Mouse (Mus musculus): ENCODE results near the gene Sorbs1.
A peak's percentile ranks its signal among the peaks of the same experiment; 100 is the strongest.

The Sorbs1 gene

DNA sequence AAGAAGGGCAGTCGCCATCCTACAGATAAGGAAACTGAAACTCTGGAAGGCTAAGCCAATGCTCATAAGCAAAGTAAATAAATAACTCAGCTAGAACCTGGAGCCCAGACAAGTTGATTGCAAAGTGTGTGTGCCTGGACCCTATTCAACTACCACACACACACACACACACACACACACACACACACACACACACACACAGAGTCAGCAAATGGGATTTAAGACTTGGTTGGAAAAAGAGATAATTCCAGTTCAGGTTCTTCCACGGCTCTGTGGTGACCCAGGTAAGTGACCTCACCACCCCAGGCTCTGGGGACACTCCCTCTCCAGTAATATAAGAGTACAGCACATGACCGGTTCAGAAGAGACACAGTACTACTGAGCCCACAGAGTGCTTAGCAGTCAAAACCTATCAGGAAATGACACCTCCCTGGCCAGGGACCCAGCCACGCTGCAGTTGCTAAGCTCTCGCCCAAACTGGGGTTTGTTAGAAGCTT is 36.1 kb downstream of the Sorbs1 start:
- peak; percentile 48 to 64 for DNase-seq

DNA sequence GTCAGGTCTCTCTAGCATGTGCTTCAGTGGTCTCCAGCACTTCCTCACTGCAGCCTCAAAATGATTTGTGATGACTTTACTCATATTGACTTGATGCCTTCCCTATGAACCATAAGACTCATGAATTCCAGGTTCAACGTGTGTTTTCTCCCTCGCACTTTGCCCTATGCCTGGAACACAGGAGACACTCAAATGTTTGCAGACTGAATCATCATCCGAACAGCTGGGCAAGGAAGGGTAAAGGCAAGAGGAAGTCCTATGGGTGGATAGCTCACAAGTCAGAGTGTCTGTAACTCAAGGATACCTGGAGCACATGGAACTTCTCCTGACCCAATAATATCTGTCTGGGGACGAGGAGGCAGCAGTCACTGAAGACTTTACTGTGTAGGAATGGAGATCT is 37.1 kb downstream of the Sorbs1 start:
- no peak for DNase-seq

DNA sequence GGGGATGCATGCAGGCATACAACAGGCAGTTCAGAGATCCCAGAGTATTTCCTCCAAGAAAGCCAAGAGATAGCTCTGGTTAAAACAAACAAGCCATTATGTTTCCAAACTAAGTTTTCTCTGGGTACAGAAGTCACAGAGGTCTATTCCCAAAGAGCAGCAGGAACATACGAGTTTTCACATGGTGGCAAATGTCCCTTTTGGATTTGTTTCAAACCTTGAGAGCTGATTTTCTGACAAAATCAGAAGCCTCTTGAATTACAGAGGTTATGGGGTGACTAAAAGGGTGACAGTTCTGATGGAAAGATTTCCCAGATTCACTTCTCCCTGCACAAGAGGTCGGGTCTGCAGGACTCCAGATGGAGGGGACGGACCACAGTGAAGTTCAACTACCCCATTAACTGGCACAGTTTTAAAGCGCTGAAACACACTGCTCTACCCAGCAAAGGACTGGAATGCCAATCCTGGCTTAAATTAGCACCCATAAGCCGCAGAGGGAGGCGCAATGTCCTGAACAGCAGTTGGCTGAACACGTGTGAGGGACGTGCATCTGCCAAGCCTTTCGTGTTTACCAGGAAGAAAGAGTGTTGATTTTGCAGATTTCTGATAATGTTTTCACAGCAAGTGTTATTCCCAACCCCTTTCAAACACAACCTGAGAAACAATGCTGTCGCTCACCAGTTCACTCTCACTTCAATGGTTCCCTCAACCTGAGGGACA is 41.9 kb downstream of the Sorbs1 start:
- no peak for DNase-seq

DNA sequence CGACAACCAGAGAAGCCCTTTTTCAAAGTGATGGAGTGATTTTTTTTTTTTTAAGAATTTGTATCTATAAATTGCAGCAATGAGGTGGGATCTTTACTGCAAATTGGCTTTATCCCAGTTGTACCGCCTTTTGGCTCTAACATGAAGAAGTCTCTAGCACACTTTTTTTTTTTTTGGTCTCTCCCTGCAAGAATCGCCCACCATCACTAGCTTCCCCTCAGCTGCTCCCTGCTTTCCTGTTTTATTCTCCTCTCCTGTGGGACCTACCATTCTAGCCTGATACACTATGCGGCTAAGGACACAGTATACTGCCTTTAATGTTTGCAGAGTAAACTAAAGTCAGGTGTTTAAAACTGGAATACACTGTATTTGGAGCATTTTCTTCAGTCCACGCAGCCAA is 43.8 kb downstream of the Sorbs1 start:
- no peak for DNase-seq

DNA sequence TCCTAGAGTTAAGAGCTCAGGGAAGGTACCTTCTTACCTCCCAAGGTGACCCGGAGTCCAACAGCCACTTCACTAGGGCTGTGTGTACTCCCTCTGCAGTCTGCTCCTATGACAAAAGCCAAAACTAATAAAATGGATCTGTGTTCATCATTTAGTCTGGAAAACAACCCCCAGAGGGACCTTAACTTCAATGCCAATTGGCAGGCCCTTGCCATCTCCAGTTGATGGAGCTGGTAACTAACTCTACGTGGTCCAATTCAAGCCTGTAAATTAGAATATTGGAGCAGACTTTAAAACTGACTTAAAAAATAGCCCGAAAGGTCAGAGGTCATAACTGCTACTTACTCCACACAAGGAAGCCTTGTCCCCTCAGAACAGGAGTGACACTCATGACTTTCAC is 45.3 kb downstream of the Sorbs1 start:
- no peak for DNase-seq

DNA sequence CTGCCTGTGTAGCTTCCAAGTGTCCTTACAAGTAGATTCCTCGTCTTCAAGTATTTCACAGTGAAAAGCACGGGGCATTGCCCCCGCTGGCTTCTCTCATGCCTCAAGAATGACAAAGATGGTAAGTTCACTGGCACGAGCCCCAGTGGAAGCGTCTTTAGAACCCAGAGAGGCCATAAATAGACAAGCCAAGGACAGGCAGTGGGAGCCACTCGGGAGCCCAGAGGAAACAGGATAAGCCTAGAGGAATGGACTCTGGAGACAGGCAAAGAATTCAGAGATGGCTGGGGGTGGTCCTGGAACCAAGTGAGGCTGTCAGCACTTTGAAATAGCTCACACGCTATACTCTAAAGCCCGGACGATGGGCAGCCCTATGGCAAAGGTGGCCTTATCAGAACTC is 45.8 kb downstream of the Sorbs1 start:
- no peak for DNase-seq

DNA sequence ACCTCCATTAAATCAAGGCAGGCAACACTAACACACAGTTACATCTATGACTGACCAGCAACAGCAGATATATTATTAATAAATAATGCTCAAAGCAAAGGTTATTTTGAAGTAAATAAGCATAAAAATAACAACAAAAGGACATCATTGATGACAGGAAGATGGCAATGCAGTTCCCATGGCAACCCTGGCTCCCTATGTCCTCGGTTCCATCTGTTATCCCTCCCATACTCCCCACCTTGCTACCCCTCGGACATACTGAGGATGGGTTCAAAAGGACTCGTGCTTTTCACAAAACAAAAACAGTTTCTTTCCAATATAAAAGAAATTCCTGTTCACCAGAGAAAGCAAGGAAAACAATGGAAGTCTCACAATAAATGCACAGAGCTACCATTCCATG is 48.2 kb downstream of the Sorbs1 start:
- no peak for DNase-seq

DNA sequence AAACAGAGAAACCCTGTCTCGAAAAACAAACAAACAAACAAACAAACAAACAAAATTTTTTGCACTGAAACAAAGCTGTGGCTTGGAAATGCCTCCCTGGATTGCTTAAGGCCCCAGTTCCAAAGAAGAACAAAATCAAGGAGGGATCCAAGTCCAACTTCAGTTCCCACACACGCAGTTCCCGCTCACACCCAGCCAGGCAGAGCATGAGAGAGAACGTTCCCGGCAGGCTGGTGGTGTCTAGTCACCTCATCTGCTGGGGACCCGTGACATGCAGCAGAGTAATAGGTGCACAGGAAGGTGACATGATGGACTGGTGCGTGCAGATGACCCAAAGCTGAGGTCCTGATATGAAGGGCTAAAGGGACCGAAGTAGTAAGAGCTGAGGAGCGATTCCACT is 49.2 kb downstream of the Sorbs1 start:
- peak in 1 of 2 experiments; percentile 20 for DNase-seq

DNA sequence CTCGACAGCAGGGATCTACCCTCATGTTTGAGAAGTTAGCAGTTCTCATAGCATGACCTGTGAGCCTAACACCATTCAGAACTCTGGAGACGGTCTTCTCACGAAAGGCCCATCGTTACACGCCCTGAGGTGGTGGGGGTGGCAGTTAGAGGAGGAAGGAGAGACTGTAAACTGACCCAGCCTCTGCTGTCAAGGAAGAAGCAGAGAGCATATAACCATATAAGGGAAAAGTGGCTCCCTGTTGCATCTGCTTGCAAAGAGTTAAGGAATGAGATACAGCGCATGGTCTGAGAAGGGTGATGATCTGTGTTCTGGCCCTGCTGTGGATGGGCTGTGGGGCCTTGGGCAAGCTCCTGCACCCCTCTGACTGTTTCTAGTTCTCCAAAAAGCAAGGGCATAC is 50.7 kb downstream of the Sorbs1 start:
- DNase-seq: no peak

DNA sequence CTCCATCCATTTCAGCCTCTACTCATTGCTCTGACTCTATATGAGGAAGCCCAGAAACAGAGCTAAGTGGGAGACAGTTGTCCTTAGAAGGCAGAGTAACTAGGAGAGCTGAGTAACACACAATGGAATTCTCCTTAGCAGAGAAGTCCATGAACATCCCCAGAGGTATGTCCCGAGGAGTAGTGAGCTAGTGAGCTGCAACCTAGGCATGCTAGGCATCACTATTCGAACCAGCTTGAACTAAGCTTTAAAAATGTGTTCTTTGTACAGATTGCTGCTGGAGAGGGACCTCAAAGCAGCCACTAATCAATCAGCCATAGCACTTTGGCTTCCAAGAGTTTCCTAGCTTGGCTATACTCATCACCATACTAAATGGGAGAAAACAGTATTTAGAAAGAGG is 51.1 kb downstream of the Sorbs1 start:
- no peak for DNase-seq

DNA sequence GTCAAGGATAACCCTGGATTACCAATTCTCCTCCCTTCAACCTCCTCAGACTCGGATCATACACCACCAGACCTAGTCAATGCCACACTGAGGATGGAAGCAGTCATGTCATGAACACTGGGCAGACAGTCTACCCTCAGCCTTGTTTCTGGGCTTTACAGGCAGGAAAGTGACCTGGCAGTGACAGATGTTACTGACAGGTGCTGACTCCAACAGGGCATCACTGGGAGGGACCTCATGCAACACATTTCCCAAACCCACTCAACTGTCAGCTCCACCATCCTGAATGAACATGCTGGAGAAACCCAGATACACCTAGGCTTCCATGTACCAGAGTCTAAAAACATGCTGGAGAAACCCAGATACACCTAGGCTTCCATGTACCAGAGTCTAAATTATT is 51.9 kb downstream of the Sorbs1 start:
- no peak for DNase-seq

DNA sequence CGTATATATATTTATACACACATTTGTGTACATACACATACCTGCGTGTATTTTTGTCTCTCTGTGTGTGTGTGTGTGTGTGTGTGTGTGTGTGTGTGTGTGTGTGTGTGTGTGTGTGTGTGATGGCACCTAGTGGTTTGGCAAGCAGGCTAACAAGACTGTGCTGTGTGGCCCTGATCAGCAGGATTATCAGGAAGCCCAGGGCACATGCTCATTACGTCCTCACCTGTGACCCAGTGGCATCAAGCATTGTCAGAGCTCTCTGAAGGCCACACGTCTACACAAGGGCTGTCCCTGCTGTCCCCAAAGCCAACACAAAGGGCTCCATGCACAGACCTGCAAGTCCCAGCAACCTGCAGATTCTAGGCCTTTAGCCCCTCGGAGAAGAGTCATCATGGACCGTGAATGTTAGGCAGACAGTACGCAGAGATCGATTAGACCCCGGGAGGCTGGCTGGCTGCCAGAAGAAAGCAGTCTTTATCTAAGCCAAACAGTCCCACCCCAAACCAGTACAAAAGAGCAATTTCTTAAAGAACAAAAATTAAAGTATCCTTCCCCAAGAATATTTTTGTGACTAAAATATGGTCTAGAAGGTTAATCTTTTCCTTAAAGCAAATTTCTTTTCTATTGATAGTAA is 52.6 kb downstream of the Sorbs1 start:
- DNase-seq: no peak

DNA sequence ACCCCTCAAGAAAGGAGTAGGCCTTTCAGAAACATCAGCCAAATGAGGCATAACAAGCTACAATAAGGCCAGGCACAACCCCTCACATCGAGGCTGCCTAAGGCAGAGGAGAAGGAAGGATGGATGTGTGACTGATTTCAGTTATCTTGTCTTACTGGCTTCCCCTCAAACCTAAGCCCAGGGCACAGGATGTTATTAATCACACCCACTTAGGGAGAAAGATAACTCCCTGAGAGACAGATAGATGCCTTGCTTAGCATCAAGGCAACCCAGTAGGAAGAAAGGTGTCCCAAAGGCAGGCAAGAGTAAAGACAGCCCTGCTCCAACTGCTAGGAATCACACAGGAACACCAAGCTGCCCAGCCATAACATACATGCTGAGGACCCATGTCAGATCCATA is 54.2 kb downstream of the Sorbs1 start:
- DNase-seq: no peak

DNA sequence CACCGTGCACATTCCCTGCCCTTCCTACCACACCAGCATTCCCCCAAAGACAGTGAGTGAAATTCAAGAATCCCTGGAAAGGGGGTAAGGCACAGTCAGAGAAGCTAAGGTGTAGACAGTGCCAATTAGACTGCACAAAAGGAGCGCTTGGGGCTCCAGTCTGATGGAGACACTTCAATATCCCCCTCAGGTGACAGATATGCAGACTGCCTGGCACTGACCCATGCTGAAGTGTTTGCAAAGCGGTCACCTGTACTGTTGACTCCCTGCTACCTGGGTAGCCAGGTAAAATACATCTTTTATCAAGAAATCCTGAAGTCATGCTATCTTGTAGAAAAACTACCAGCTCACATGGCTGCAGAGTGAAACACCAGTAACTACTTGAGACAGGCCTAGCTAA is 54.8 kb downstream of the Sorbs1 start:
- no peak for DNase-seq

DNA sequence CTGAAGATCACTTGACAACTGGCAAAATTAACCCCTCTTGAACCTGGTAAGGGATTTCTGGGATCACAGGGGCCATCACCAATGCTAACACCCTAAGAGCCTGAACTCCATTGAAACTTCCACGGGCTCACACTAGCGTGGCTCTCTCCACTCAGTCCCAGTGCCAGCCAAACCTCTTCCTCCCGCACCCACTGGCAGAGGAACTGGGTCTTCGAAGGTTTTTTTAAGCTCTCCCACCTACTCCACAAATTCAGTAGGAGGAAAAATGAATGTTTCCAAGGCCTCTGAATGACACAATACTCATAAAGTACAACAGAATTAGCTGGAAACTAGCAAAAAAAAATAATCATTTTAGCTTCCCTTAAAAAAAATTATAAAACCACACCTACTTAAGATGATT is 58.3 kb downstream of the Sorbs1 start:
- no peak for DNase-seq

DNA sequence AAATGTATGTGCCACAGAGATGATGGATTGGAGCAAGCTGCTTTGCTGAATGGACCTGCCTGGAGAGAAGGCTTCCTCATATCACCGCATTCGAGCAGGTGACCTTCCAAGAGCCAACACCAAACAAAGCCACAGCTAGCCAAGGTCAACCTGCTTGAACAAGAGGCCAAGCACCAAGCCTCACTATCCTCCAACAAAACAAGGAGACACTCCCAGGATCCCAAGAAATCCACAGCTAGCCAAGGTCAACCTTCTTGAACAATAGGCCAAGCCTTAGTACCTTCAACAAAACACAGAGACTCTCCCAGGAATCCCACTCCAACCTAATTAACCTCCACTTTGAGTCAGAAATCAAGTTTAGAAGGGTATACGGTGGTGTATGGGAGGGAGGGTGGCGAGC is 59.5 kb downstream of the Sorbs1 start:
- no peak for DNase-seq

DNA sequence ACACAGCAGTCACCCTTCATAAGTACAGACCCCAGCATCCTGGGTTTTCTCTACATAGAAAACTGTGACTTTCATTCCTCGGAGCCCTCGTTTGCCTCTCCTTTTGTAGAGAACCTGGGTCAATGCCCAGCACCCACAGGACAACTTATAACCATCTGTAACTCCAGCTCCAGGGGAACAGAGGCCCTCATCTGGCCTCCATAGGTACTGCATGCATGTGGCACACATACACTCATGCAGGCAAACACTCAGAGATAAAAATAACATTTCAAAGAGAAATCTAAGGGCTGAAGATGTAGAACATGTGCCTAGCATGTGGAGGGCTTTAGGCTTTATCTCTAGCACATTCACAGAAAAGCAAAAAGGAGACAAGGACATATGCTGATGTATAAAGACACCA is 61.4 kb downstream of the Sorbs1 start:
- no peak for DNase-seq

DNA sequence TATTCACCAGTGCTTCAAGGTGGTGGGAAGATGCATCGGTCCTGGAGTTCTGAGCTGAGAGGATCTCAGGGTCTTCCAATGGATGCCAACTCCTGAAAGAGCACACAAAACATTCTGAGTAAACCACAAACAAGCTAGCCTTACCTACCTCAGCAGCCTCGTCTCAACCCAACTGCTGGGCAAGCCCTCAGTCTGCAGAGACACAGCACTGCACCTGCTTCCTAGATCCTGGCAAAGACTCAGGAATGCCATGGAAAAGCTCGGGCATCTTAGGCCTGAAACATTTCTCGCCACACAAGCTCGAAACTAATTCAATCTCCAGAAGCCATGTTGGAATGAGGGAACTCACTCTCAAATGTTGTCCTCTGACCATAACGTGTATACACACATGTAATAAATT is 62.3 kb downstream of the Sorbs1 start:
- DNase-seq: no peak

DNA sequence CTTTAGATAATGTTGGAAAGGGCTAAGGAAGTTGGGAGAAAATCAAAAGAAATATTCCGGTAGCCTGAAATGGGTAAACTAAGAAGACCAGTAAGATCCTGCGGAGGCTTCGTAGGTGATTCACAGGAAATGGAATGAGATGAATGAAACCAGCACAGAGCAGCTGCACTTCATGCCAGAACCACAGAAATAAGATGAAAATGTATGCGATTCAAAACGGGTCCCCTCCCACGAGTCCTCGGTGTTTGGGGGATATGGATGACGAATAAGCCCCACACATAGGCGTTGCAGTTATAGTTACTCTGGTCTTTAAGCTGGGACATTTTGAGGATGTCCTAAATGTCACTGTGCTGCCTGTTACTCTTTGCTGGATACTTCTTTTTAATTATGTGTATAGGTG is 67.1 kb downstream of the Sorbs1 start:
- DNase-seq: no peak

DNA sequence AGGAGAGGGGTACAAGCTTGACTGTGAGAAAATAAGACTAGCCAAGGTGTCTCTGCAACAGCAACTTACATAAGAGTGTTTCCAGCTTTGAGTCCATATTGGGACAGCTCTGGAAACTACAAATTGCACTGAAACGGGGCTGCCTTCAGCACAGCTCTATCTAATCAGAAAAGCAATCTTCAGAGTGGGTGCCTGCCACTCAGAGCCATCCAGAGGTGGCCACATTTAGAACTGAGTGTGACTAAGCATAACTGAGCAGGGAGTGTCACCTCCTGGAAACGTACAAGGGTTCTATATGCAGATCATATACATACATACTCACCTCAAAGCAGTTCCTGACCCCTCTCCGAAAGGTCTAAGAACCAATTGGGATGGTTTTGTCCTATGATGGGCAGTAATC is 71.2 kb downstream of the Sorbs1 start:
- DNase-seq: no peak

DNA sequence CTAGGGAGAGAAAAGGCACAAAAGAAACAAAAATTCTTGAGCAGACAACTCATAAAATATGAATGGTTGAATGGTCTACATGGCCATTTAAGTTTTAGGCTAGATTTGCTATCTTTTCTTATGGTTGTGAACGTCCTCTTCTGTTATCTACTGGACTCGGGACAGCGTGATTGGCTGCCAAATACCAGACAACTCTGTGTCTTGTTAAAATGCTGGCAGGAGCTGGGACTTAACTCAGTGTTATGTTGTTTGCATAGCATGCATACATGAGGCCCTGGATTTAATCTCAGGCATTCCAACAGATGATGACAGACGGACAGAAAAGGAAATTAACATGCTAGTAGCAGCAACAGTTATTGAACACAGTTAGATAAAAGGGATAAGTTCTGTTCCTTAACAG is 72.6 kb downstream of the Sorbs1 start:
- DNase-seq: no peak

DNA sequence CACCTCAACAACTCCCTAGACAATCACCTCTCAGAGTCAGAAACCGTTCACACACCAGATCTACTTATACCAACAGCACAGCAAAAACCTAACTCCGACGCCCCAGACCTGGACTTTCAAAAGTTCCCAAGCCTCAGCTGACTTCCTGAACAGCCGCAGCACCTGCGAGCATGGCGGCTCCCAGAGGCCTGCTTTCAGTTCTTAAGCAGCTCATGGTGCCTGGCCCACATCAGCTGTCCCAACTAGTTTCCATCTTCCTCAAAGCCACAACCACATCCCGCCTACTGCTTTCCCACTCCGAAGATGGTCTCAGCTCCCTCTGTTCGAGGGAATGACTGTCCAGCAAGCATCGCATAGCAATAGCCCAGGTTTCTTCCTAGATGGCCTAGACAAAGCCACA is 74.7 kb downstream of the Sorbs1 start:
- DNase-seq: no peak

DNA sequence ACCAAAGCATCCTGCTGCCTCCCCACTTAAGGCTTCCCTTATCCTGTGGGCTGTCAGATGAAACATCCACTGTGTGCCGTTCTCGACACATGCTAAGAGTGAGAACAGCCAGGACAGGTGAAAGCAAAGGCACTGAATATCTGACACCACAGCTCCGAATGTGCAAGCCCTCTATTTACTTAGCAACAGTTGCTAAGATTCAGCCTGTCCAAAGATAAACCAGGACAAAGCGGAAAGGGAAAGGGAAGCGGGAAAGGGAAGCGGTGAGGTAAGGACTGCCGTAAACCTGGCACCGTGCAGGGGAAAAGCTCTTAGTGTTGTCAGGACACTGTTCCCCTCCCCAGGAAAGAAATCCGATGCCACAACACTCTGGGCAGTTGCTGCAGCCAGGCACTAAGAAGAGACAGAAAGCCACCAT is 75.9 kb downstream of the Sorbs1 start:
- DNase-seq: peak; percentile 30 to 48

DNA sequence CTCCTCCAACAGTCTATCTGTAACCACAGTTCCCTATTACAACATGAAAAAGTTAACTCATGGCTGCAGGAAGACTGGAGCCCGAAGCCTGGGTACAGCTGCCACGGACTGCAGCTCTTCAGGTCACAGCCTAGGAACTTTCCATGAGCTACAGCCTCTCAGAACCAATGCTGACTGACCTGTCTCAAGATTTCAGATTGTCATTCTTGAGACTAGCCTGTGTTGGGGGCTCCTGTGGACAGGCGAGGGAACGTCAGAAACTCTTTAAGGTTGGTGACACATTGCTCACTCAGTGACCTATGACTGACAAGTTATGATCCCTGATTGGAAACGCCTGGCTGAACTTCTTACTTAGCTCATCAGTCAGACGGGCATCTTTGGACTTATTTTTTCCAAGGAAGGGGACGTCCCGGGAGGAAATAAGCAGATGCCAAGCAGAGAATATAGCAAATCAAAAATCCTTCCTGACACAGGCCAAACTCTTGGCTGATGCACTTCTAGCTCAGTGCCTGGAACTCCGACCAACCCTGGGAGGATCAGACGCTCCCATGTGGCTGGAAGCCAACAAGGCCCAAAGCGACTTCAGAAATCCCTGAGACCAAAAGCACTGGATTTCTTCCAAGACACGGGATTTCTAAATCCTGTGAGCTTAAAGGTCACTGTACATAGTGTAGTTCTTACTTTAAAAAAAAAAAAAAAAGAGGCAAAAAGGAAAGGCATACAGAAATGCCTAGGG is 76.9 kb downstream of the Sorbs1 start:
- peak; percentile 84 to 86 for DNase-seq
